Mouse (Mus musculus) erythroblast, embryonic 14.5 days (primary cell): ENCODE measurements around the gene Mllt3.

Experiments used
- GATA1 ChIP-seq: IDR thresholded peaks from 2 replicates; pipeline ENCODE4 v1.6.1; 2012; ENCODE audit warnings: low read length, inconsistent platforms, mixed read lengths
- TAL1 ChIP-seq: IDR thresholded peaks from 3 replicates; pipeline ENCODE4 v1.6.1; 2012; ENCODE audit warnings: low read length, inconsistent platforms, mixed read lengths

DNA sequence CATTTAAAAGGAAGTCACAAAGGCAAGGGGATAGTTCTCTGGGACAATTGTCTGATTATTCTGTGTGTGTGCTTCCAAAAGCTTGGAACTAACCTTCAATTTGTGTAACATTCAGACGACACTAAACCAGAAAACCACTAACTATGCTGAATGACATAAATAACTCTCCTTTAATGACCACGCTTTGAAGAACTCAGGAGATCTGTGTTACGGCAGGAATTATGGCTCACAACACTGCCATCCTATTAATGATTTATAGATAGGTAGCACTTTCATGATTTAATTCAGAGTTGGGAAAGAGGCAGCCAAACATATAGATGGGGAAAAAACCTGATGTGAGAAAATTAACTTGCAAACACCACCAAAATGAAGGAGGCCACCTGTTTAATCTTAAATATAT lies 168.1 kb downstream of the Mllt3 start:
- no peak for TF ChIP-seq GATA1
- no peak for TF ChIP-seq TAL1
